Mouse (Mus musculus): ENCODE measurements at regions not wholly inside any gene's neighbourhood (a gene's known extent, or its start where the extent isn't known, plus 50 kb on each side); places are given as distances from the start of the nearest gene placed in this dataset.
"Not testable (repeated sequence)": the region's sequence is repeated elsewhere in the genome, so short reads cannot be mapped to it uniquely, and the experiment has no call there.

DNA sequence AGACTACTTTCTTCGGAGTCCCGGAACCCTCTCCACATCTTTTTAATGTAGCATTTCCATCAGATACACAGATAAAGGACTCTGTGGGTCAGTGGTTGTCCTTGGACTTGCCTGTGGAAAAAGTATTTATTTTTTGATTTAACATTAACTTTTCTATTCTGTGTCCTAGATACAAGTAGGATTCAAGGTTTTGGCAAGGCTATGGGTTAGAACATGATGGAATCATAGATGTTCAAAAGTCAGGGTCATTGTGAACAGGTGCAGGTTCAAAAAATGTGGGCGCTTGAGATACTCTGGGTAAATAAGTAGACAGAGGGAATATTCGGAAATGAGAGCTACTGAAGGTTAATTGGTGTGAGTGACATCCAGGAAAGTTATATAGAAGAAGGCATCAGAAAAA, 347.7 kb downstream of the Cypt12 start:
- intact Hi-C loops (cut with DNase I), result no loop called here

- intact Hi-C loops (cut with DNase I), result no loop called here
Observed at GRCm38 (mm10) chr3:18298699-18299098, 350.5 kb downstream of the Cypt12 start.

DNA sequence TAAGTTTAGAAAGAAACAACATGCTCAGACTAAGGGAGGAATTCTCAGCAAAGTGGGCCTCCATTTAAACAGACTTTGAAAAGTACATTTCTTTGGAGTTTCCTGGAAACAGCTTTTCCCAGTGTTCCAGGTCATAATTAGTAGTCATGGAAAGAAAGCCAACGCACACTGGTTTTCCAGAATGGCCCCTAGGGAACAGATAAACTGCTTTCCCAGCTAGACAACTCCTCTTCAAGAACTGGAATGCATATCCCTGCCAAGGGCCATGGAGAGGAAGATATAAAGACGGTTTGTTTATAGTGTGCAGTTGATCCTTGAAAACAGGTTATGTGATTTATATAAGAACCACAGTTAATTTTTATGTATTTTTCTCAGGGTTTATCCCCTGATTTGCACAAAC, 351.3 kb downstream of the Cypt12 start:
- intact Hi-C loops (cut with DNase I), result no loop called here

- intact Hi-C loops (cut with DNase I), result no loop called here
Observed at GRCm38 (mm10) chr3:18319433-18319832, 371.2 kb downstream of the Cypt12 start.

DNA sequence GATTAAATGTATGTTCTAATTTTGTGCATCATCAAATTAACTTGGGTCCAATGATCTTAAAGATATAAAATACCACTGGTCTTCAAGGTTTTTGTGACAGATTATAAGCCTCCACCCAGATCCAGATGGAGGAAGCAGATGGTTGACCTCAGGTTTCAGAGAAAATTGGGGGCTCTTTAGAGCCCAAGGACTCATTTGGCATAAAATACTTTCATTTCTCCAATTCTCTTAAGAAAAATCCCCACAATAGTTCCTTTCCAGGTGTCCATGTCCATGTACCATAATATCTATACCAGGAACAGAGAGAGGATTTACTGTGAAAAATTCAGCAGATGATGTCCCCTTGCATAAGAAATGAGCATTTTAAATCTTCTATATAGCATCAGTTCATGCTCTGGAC, 385.0 kb downstream of the Cypt12 start:
- intact Hi-C loops (cut with DNase I), result no loop called here

DNA sequence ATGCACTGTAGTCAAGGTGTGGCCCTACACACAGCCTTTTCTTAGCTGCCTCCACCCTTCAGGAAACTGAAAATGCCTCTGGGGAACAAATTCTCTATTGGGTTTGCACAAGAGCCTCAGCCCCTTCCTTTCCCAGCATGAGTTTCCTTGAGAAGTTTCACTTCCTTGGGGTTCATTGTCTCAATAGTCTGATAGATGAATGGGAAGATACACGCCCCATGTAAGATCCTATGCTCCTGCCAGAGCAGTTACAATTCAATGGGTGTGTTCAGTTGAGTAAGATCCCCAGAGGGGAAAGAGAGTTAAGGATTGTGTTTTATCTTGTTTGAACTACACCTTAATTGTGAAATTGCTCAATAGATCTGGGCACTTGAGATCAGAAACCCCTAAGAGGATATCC, 391.0 kb downstream of the Cypt12 start:
- intact Hi-C loops (cut with DNase I), result no loop called here

DNA sequence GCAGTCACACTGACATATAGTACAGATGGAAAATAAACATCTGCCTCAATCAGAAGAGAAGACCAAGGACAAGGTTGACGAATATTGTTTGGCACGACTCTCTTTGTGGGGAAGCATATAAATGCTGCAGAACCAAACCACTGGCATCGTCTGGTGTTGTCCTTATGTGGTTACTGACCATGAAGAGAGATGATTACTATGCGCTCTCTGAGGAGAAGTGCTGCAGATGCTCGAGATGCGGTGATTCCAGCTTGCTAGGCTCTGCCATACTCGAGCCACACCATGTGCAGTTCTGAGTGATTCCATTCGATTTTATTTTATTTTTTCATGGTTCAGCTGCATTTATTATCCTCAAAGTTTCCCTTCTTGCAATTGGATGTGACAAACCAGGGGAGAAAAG, 393.5 kb downstream of the Cypt12 start:
- intact Hi-C loops (cut with DNase I), result no loop called here

GRCm38 (mm10) chr3:18378014-18379005, 430.1 kb downstream of the Cypt12 start:
- intact Hi-C loops (cut with DNase I), result no loop called here

DNA sequence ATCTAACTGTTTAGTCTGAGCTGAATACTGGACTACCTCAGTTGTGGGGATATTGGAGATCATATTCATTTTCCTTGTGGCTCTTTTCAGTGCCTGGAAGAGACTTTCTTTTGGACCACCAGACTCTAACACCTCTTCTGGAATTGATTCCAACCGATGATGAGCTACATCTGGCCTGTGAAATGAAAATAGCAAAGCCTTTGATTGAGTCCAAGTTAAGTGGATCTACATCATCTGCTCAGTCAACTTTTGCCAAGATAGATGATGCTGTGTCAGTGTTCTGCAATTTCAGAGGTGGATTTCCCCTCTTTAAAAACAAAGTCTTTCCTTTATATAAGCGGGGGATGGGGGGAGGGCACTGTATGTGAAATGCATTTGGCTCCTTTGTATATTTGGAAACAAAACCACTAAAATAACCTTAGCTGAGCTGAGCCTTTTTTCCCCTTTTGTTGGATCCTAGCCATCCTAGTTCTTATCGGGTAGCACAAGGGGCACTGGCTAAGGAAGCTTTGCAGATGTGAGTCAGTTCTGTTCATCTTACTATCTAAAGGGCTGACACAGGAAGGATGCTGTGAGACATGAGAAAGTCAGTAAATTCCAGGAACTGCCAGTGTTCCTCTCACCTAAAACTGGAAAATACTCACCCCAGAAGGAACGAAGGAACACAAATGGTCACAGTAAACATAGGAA, 473.8 kb downstream of the Cypt12 start:
- intact Hi-C loops (cut with DNase I), result no loop called here

DNA sequence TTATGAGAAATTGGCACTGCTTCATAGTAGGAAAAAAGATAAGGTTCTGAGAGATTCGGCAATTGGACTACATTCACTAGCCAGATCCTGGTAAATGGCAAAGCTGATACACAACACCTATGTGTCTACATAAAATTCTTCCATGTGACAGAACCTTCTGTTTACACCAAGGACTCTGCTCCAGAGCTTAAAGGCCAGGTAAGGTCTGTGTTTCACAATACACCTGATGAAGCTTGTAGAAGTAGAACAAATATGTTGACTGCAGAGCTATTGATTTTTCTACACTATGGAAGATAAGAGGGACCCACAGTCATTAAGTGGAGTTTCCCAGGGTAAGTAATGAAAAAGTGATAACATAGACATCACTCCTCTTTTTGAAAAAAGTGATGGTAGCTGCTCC, 480.7 kb downstream of the Cypt12 start:
- intact Hi-C loops (cut with DNase I), result no loop called here

- intact Hi-C loops (cut with DNase I), result no loop called here
Observed at GRCm38 (mm10) chr3:18438845-18439244, 490.6 kb downstream of the Cypt12 start.

DNA sequence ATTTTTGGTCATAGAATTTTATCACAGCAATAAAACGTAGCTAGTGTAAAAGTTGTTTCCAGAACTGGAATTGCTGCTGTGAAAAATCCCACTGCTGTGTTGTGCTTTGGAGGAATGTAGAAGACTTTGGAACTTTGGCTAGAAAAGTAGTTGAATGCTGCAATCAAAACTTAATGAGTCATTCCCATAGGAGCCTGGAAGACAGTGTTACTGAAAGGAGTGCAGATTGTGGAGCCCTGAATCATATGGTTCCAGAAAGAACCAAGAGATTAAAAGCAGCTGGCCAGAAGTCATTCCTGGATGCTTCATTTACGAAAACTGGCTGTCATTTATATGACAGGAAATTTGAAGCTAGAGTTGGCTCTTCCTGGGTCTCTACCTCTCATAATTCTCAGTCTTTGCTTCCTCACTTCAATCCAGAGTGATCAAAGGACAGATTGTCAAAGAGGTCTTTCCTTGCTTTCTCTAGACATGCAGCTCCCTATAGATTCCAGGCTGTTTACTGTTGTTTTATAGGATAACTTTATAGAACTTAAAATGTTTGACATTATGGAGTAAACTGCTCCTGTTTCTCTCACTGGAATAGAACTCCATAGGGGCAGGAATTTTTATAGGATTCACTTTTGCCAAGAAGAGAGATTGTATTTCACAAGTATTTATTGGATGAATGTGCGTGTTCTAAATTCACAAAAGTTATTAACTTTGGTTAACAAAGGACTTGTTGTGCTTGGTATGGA, 504.2 kb downstream of the Cypt12 start:
- intact Hi-C loops (cut with DNase I), result no loop called here

- intact Hi-C loops (cut with DNase I), result no loop called here
Observed at GRCm38 (mm10) chr3:18453220-18453985, 505.2 kb downstream of the Cypt12 start.

GRCm38 (mm10) chr3:18453986-18454291, 505.7 kb downstream of the Cypt12 start:
- intact Hi-C loops (cut with DNase I), result no loop called here

DNA sequence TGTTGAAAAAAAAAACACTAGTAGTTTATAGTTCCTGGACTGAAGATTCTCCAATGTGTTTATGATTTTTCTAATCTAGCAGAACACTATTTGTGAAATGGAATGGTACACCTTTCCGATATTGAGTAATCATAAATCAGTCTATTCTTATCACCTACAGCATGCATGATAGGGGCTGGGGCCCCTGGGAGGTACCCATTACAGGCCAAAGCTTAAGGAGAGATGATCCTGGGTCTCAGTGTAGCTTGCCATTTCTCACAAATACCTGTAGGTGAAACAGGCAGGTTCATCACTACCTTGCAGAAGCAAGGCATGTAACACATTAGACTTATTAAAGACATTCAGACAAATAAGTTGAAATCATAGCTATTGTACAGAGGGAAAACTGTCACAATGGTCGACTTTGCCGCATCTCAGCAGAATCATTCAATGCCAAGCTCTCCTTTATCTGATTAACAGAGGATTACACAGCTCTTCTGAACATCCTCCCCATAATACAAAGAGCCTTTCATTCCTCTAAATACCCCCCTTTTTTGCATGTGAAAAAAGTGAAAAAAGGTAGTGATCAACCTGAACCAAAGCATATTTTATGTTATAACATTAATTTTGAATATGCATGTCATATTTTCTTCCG, 506.5 kb downstream of the Cypt12 start:
- intact Hi-C loops (cut with DNase I), result not testable (repeated sequence)

DNA sequence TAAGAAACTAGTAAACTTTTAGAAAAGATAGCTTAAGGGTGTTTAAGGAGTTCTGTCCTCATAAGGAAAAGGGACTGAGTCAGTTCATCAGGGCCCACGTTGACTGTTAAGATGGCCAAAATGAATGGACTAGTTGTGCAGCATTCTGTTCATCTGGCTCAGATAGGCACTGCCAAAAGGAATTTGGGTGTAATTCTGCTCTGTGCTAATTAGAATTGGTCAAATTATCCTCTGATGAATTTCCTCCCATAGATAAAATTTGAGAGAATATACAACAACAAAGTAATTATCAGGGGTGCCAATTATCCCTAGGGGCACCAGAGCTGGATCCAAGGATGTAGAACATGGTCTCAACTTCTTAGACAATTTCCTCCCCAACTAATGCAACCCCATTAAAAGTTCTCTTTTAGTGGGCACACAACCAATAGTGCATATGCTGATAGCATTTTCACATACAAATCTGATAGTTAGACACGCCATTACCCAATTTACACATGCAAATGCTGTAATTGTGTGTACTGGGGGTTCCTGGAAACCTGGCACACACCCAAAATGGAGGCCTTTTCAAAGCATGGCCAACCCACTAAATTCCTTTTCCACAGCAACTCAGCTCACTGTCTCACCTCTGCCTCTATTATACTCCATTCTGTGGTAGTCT, 508.0 kb downstream of the Cypt12 start:
- intact Hi-C loops (cut with DNase I), result no loop called here

DNA sequence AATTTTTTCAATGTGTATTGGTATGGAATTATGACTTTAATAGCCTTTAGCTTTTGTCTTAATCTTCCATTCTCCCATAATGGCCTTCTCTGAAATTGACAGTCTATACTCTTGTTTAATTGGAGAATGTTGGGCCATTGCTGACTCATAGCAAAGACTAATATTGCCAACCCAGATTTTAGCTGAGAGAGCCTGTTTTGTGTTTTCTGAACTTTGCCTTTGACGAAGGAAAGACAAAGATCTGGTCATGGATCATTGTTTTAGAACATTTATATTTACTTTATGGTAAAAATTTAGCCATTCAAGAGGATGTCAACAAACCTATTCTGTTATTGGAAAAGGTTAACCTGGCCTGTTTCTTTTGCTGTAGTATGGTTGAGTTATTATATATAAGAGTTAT, 512.1 kb downstream of the Cypt12 start:
- intact Hi-C loops (cut with DNase I), result no loop called here

DNA sequence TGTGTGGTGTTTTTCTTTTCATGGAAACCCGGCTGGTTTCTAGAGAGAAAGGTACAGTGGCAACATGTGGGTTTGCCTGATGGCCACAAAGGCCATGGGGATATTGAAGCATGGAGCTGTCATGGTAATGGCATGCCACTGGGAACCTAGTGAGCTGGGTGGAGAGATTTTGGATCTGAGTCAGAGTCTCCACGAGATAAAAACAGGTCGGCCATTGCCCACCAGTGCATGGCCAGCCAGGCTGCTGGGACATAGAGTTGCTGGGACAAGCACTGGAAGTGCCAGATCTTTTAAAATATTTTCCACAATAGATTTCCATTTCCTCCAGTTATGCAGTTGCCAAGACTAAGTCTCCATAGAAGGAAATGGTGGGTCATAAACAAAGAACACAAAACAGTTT, 523.6 kb downstream of the Cypt12 start:
- intact Hi-C loops (cut with DNase I), result no loop called here

DNA sequence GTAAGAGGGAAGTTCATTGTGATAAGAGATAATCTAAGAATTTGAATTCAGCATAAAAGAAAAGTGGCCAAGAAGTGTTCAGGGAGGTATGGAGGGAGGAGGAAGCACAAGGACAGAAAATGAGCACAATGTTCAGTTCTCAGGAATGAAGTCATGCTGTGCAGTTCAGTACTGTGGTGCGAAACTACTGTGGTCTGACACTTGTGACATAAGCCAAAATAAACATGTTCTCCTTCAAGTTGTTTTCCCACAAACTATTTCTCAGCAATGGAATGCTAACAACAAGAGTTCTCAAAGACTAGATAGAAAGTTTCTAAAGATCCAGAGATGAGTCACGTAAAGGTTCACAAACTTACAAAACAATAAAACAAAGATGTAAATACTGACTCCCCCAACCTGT, 531.3 kb downstream of the Cypt12 start:
- intact Hi-C loops (cut with DNase I), result no loop called here

DNA sequence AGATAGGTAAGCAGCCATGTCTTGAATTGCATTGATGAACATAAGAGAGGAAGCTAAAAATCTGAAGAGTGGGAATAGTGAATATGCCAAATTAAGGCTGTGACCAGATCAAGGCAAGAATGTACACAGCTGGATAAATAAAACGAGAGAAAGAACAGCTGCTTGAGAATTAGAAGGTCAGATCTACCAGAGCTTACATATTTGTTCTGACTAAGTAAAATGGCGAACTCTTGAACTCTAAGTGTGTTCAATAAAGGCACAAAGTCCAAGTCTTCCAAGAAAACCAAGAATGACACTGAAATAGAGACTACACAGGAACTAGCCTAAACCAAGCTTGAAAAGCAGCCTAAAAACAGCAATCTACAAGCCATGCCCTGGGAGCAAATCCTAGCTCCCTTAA, 533.8 kb downstream of the Cypt12 start:
- intact Hi-C loops (cut with DNase I), result no loop called here

Data from adrenal gland (tissue).